2 mouse cellular contexts compared by ENCODE assay signal in the genomic region with DNA sequence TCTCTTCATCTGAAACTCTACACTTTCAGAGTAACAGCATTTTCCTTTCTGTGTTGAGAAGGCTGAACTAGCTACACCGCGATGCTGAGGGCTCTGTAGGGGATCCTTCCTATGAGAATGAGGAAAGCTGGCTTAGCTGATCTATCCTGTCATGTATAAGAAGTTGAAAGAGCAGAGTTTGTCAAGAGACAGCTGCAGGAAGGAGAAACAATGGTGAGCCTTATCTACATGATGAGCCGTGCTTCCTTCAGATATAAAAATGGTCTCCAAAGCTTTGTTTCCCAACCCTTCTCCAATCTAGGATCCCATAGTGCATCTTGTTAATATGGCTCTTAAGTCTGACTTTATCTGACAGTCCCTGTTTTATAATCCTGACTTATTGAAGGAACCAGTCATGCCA.
A peak's percentile ranks its signal among the peaks of the same experiment; 100 is the strongest.
TF ChIP-seq lines count a peak whose summit lies in the region.

No protein-coding gene starts in this region.

TF ChIP-seq in CH12.LX, 34 proteins besides CTCF, POLR2A, EP300 and RAD21 (continued from another document):
- no peak for TF ChIP-seq ELF1 (IDR thresholded peaks at IDR 0.05; ENCODE audit: low read depth, low read length)

TF ChIP-seq in MEL, 35 proteins besides CTCF, POLR2A, EP300 and RAD21 (continued from another document):
- TF ChIP-seq TCF12 (IDR thresholded peaks at IDR 0.05; ENCODE audit: low read depth, low read length), result peak; percentile 60; the same call in 1 of the 2 replicates
- peak; percentile 70 for TF ChIP-seq GATA1 (IDR thresholded peaks at IDR 0.05; ENCODE audit: low read depth, low read length)
- TF ChIP-seq TAL1 (IDR thresholded peaks at IDR 0.05; ENCODE audit: low read length), result 0 out of 2 replicates have a peak, but pooled peaks have one; percentile 10
- TF ChIP-seq E2F4 (IDR thresholded peaks at IDR 0.05; ENCODE audit: borderline replicate concordance, low read depth, low read length), result no peak
- TF ChIP-seq MYB (IDR thresholded peaks at IDR 0.05; ENCODE audit: low read depth, low read length), result no peak
- no peak for TF ChIP-seq ZMIZ1 (IDR thresholded peaks at IDR 0.05; ENCODE audit: low read depth, low read length)
- peak; percentile 45; the same call in 1 of the 2 replicates for TF ChIP-seq RCOR1 (IDR thresholded peaks at IDR 0.05; ENCODE audit: low read depth, low read length)
- no peak for TF ChIP-seq HCFC1 (IDR thresholded peaks at IDR 0.05; ENCODE audit: low read depth, low read length)
- no peak for TF ChIP-seq MAX (IDR thresholded peaks at IDR 0.05; ENCODE audit: low read length)
- no peak for TF ChIP-seq MXI1 (IDR thresholded peaks at IDR 0.05; ENCODE audit: low read depth, low read length)
- no peak for TF ChIP-seq MEF2A (IDR thresholded peaks at IDR 0.05; ENCODE audit: extremely low read depth, insufficient replicate concordance, low read depth, low read length, poor library complexity, severe bottlenecking)
- 0 out of 2 replicates have a peak, but pooled peaks have one; percentile 23 for TF ChIP-seq NELFE (IDR thresholded peaks at IDR 0.05; ENCODE audit: low read depth, low read length)
- TF ChIP-seq POLR2AphosphoS2 (IDR thresholded peaks at IDR 0.05; ENCODE audit: low read length), result no peak
- no peak for TF ChIP-seq ELF1 (IDR thresholded peaks at IDR 0.05; ENCODE audit: low read depth, low read length)
- no peak for TF ChIP-seq ZNF384 (IDR thresholded peaks at IDR 0.05; ENCODE audit: low read depth, low read length)
- TF ChIP-seq SMC3 (IDR thresholded peaks at IDR 0.05; ENCODE audit: low read depth, low read length), result no peak
